Mouse (Mus musculus) CH12.LX (cell line): ENCODE measurements around the gene Hist1h3g. TPM values are rescaled to one million over a fixed set of nuclear protein-coding genes. Genes with fewer than 3 reads are reported as not detected.

Source experiments
- DNase-seq: peaks from one replicate; pipeline ENCODE4 v3.0.0-alpha.2; 2013; ENCODE audit errors: extremely low read depth
- H3K27ac ChIP-seq: 2 replicates; pipeline ENCODE4 v1.5.1; 2012; ENCODE audit warnings: low read depth, mild to moderate bottlenecking, control low read depth, moderate library complexity; ENCODE audit not compliant: insufficient read depth
- H3K27me3 ChIP-seq: replicated peaks from 2 replicates; pipeline ENCODE3; 2012; ENCODE audit warnings: inconsistent platforms
- H3K36me3 ChIP-seq, 2 experiments: replicated peaks in 1 of 2; 2 replicates each; pipeline versions ENCODE3 to v1.6.1; 2012; ENCODE audit warnings: inconsistent platforms in 1 of 2, low read length in 1 of 2, mild to moderate bottlenecking in 1 of 2, mixed read lengths in 1 of 2, moderate library complexity in 1 of 2; ENCODE audit not compliant: control insufficient read depth in 1 of 2, insufficient read depth in 1 of 2
- H3K4me1 ChIP-seq, 2 experiments: 2 replicates each; pipeline ENCODE4 v1.6.1; 2012; ENCODE audit warnings: inconsistent platforms in 1 of 2, moderate library complexity in 1 of 2; ENCODE audit not compliant: insufficient read depth in 2 of 2, control insufficient read depth in 1 of 2
- H3K4me2 ChIP-seq: 2 replicates; pipeline ENCODE4 v1.6.1; 2012; ENCODE audit warnings: low read depth, mild to moderate bottlenecking, control low read depth; ENCODE audit not compliant: poor library complexity, insufficient read depth, severe bottlenecking
- H3K4me3 ChIP-seq, 3 experiments: fragments of 150-350 bp in 1 of 3; sonication (generic) in 1 of 3; replicated peaks in 1 of 3; 2 replicates each; pipeline versions ENCODE3 to v1.5.1; 2011 to 2012; ENCODE audit warnings: low read depth in 2 of 3, low read length in 2 of 3, mild to moderate bottlenecking in 2 of 3, moderate library complexity in 2 of 3, control low read depth in 1 of 3, improper control_type of control experiment in 1 of 3, inconsistent platforms in 1 of 3, mixed read lengths in 1 of 3; ENCODE audit not compliant: poor library complexity in 1 of 3
- H3K79me2 ChIP-seq: replicated peaks from 2 replicates; pipeline ENCODE4 v1.6.1; 2012; ENCODE audit warnings: mild to moderate bottlenecking, moderate library complexity; ENCODE audit not compliant: control insufficient read depth, poor library complexity, insufficient read depth, severe bottlenecking; ENCODE audit errors: extremely low read depth
- H3K9ac ChIP-seq: 2 replicates; pipeline ENCODE4 v1.6.1; 2012; ENCODE audit warnings: low read depth, mild to moderate bottlenecking, control low read depth, moderate library complexity; ENCODE audit not compliant: insufficient read depth
- H3K9me3 ChIP-seq: replicated peaks from 2 replicates; pipeline ENCODE3; 2012; ENCODE audit warnings: low read length, inconsistent platforms, mixed read lengths
- BHLHE40 ChIP-seq: IDR thresholded peaks from 2 replicates; pipeline ENCODE4 v1.6.1; 2011; ENCODE audit warnings: mild to moderate bottlenecking, low read depth, low read length, improper control_type of control experiment
- CHD1 ChIP-seq: IDR thresholded peaks from 2 replicates; pipeline ENCODE4 v1.6.1; 2012; ENCODE audit warnings: low read depth, low read length, improper control_type of control experiment, inconsistent platforms
- CHD2 ChIP-seq: IDR thresholded peaks from 2 replicates; pipeline ENCODE4 v1.6.1; 2011; ENCODE audit warnings: low read length, improper control_type of control experiment
- CTCF ChIP-seq, 2 experiments: IDR thresholded peaks in 1 of 2; conservative IDR thresholded peaks in 1 of 2; 2 replicates each; pipeline ENCODE4 v1.5.1; 2011 to 2012; ENCODE audit warnings: low read depth in 2 of 2, low read length in 2 of 2, improper control_type of control experiment in 1 of 2, inconsistent platforms in 1 of 2, mild to moderate bottlenecking in 1 of 2, moderate library complexity in 1 of 2
- E2F4 ChIP-seq: IDR thresholded peaks from 2 replicates; pipeline ENCODE4 v1.6.1; 2011; ENCODE audit warnings: low read depth, low read length, improper control_type of control experiment; ENCODE audit not compliant: insufficient replicate concordance
- ELF1 ChIP-seq: IDR thresholded peaks from 2 replicates; pipeline ENCODE4 v1.6.1; 2014; ENCODE audit warnings: low read depth, mild to moderate bottlenecking, inconsistent platforms, low read length, improper control_type of control experiment
- EP300 ChIP-seq: IDR thresholded peaks from 2 replicates; pipeline ENCODE4 v1.6.1; 2011; ENCODE audit warnings: low read length, improper control_type of control experiment
- ETS1 ChIP-seq: conservative IDR thresholded peaks from 2 replicates; pipeline ENCODE4 v1.6.1; 2012; ENCODE audit warnings: low read depth, mild to moderate bottlenecking, inconsistent platforms, low read length, improper control_type of control experiment, moderate library complexity
- GABPA ChIP-seq: IDR thresholded peaks from 2 replicates; pipeline ENCODE4 v1.6.1; 2012; ENCODE audit warnings: low read depth, low read length, improper control_type of control experiment, inconsistent platforms; ENCODE audit not compliant: insufficient replicate concordance
- HCFC1 ChIP-seq: IDR thresholded peaks from 2 replicates; pipeline ENCODE4 v1.6.1; 2012; ENCODE audit warnings: low read depth, mild to moderate bottlenecking, inconsistent platforms, low read length, improper control_type of control experiment
- IRF4 ChIP-seq: IDR thresholded peaks from 2 replicates; pipeline ENCODE4 v1.6.1; 2014; ENCODE audit warnings: low read depth, mild to moderate bottlenecking, inconsistent platforms, low read length, improper control_type of control experiment
- JUN ChIP-seq: IDR thresholded peaks from 2 replicates; pipeline ENCODE4 v1.6.1; 2011; ENCODE audit warnings: low read depth, mild to moderate bottlenecking, low read length, improper control_type of control experiment, moderate library complexity; ENCODE audit not compliant: insufficient read depth
- JUND ChIP-seq: conservative IDR thresholded peaks from 2 replicates; pipeline ENCODE4 v1.6.1; 2011; ENCODE audit warnings: low read depth, low read length, improper control_type of control experiment
- KAT2A ChIP-seq: IDR thresholded peaks from 2 replicates; pipeline ENCODE4 v1.6.1; 2012; ENCODE audit warnings: low read length, improper control_type of control experiment, inconsistent platforms; ENCODE audit not compliant: insufficient replicate concordance
- MAFK ChIP-seq: IDR thresholded peaks from 2 replicates; pipeline ENCODE4 v1.6.1; 2011; ENCODE audit warnings: low read length, improper control_type of control experiment; ENCODE audit not compliant: insufficient replicate concordance
- MAX ChIP-seq: IDR thresholded peaks from 2 replicates; pipeline ENCODE4 v1.6.1; 2011; ENCODE audit warnings: low read length, improper control_type of control experiment
- MAZ ChIP-seq: IDR thresholded peaks from 2 replicates; pipeline ENCODE4 v1.6.1; 2012; ENCODE audit warnings: low read depth, mild to moderate bottlenecking, inconsistent platforms, low read length, improper control_type of control experiment, moderate library complexity
- MEF2A ChIP-seq: IDR thresholded peaks from 2 replicates; pipeline ENCODE4 v1.6.1; 2014; ENCODE audit warnings: low read depth, mild to moderate bottlenecking, inconsistent platforms, low read length, improper control_type of control experiment, borderline replicate concordance
- MXI1 ChIP-seq: IDR thresholded peaks from 2 replicates; pipeline ENCODE4 v1.6.1; 2011; ENCODE audit warnings: mild to moderate bottlenecking, low read depth, low read length, improper control_type of control experiment
- MYC ChIP-seq: IDR thresholded peaks from 2 replicates; pipeline ENCODE4 v1.6.1; 2011; ENCODE audit warnings: low read depth, mild to moderate bottlenecking, improper control_type of control experiment, low read length
- NELFE ChIP-seq: IDR thresholded peaks from 2 replicates; pipeline ENCODE4 v1.6.1; 2011; ENCODE audit warnings: low read depth, low read length, improper control_type of control experiment
- NRF1 ChIP-seq: IDR thresholded peaks from 2 replicates; pipeline ENCODE4 v1.6.1; 2014; ENCODE audit warnings: low read depth, mild to moderate bottlenecking, inconsistent platforms, low read length, improper control_type of control experiment, moderate library complexity
- PAX5 ChIP-seq: IDR thresholded peaks from 2 replicates; pipeline ENCODE4 v1.6.1; 2012; ENCODE audit warnings: low read length, inconsistent platforms, mixed read lengths
- POLR2A ChIP-seq: IDR thresholded peaks from 2 replicates; pipeline ENCODE4 v1.6.1; 2011; ENCODE audit warnings: low read depth, mild to moderate bottlenecking, improper control_type of control experiment, low read length
- POLR2AphosphoS2 ChIP-seq: IDR thresholded peaks from 2 replicates; pipeline ENCODE4 v1.6.1; 2011; ENCODE audit warnings: low read depth, low read length, improper control_type of control experiment
- RAD21 ChIP-seq: IDR thresholded peaks from 2 replicates; pipeline ENCODE4 v1.6.1; 2011; ENCODE audit warnings: low read depth, mild to moderate bottlenecking, low read length, improper control_type of control experiment, moderate library complexity
- RCOR1 ChIP-seq: conservative IDR thresholded peaks from 2 replicates; pipeline ENCODE4 v1.6.1; 2012; ENCODE audit warnings: low read depth, mild to moderate bottlenecking, inconsistent platforms, low read length, improper control_type of control experiment
- SIN3A ChIP-seq: IDR thresholded peaks from 2 replicates; pipeline ENCODE4 v1.6.1; 2012; ENCODE audit warnings: low read length, improper control_type of control experiment, inconsistent platforms
- SMC3 ChIP-seq: IDR thresholded peaks from 2 replicates; pipeline ENCODE4 v1.6.1; 2011; ENCODE audit warnings: low read depth, low read length, improper control_type of control experiment
- TBP ChIP-seq: conservative IDR thresholded peaks from 2 replicates; pipeline ENCODE4 v1.6.1; 2011; ENCODE audit warnings: low read depth, low read length, improper control_type of control experiment
- TCF12 ChIP-seq: IDR thresholded peaks from 2 replicates; pipeline ENCODE4 v1.6.1; 2014; ENCODE audit warnings: low read depth, mild to moderate bottlenecking, inconsistent platforms, low read length, improper control_type of control experiment
- UBTF ChIP-seq: IDR thresholded peaks from 2 replicates; pipeline ENCODE4 v1.6.1; 2012; ENCODE audit warnings: low read depth, mild to moderate bottlenecking, inconsistent platforms, low read length, improper control_type of control experiment, moderate library complexity
- USF1 ChIP-seq: IDR thresholded peaks from 2 replicates; pipeline ENCODE4 v1.6.1; 2014; ENCODE audit warnings: low read depth, mild to moderate bottlenecking, inconsistent platforms, low read length, improper control_type of control experiment
- USF2 ChIP-seq: conservative IDR thresholded peaks from 2 replicates; pipeline ENCODE4 v1.6.1; 2011; ENCODE audit warnings: low read depth, low read length, improper control_type of control experiment
- ZC3H11A ChIP-seq: IDR thresholded peaks from 2 replicates; pipeline ENCODE4 v1.6.1; 2012; ENCODE audit warnings: low read depth, mild to moderate bottlenecking, inconsistent platforms, low read length, improper control_type of control experiment
- ZKSCAN1 ChIP-seq: IDR thresholded peaks from 2 replicates; pipeline ENCODE4 v1.6.1; 2012; ENCODE audit warnings: low read depth, inconsistent platforms, low read length, improper control_type of control experiment, borderline replicate concordance
- ZMIZ1 ChIP-seq: IDR thresholded peaks from 2 replicates; pipeline ENCODE4 v1.6.1; 2012; ENCODE audit warnings: low read depth, mild to moderate bottlenecking, inconsistent platforms, low read length, improper control_type of control experiment
- ZNF384 ChIP-seq: IDR thresholded peaks from 2 replicates; pipeline ENCODE4 v1.6.1; 2012; ENCODE audit warnings: low read depth, low read length, improper control_type of control experiment, inconsistent platforms
- dilution Hi-C: fragments of 300-500 bp; cut with MboI; formaldehyde crosslinking; loops from 2 replicates; pipeline ENCODE4 v1.14.3; 2020; ENCODE audit warnings: low sequenced_read_pairs; ENCODE audit not compliant: extremely low pct_unique_long_range_greater_than_20kb, extremely low pct_ligation_motif_present
- in situ Hi-C: fragments of 300-500 bp; cut with MboI; formaldehyde crosslinking; loops from 3 replicates; pipeline ENCODE4 v1.14.3; 2019; ENCODE audit warnings: low sequenced_read_pairs, low pct_ligation_motif_present, low pct_unique_long_range_greater_than_20kb, mixed read lengths
- polyA plus RNA-seq: library from polyadenylated mRNA; unstranded; fragments of >175 nt; gene quantifications from 2 replicates; pipeline ENCODE4 v1.2.1, GENCODE M21; 2012; ENCODE audit warnings: low read depth; ENCODE audit not compliant: insufficient read length
- total RNA-seq, 2 experiments: library from RNA; depleted of rRNA; stranded (reverse); fragments of 300-350 nt in 1 of 2; fragments of >200 nt in 1 of 2; gene quantifications; 2 replicates each; pipeline ENCODE4 v1.2.3; 2012 to 2014

Gene Hist1h3g
- total and polyA plus RNA-seq, 3 experiments = 3.4 to 608 (median 75.3) TPM

DNA sequence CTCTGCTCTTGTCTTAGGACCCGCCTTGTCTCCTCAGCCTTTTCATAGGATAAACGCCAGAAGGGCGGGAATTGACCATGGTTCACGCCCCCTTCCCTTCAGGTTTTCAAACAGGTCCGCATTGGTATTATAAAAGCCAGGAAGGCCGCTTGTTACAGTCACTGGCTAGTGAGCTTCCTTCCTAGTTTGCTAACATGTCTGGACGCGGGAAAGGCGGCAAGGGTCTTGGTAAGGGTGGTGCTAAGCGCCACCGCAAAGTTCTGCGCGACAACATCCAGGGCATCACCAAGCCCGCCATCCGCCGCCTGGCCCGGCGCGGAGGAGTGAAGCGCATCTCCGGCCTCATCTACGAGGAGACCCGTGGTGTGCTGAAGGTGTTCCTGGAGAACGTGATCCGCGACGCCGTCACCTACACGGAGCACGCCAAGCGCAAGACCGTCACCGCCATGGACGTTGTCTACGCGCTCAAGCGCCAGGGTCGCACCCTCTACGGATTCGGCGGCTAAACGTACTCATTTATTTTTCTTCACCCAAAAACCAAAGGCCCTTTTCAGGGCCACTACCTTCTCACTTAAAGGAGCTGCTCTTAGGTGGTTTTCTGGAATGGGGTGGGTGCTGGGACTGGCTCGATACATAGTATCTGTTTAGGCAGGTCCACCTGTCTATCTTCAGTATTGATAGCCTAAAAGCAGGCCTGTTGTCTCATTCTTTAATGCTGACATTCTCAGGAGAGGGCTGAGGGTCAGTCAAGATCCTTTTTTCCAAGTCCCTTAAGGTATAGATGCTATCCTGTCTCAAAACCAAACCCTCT lies 46.4 kb downstream of the Hist1h3g start, which contains the start of gene Hist1h4d:
Hist1h4d (plus strand) TSS at position 191 of the 811 bp plus-strand sequence.
- H3K79me2 ChIP-seq = no peaks in the 10 kb centered on the region
- in situ Hi-C loops = no loop called here
- dilution Hi-C loops = no loop called here
- DNase-seq = peak; percentile 97
- H3K4me3 ChIP-seq = peak within 1 kb of the TSS; percentile 35 to 65 (median 39)
- peak within 1 kb of the TSS; percentile 43 for H3K9ac ChIP-seq
- H3K9me3 ChIP-seq = no peaks in the 10 kb centered on the region
- no peaks in the 10 kb centered on the region for H3K27me3 ChIP-seq
- peaks cover 3 to 40% of the 10 kb centered on the region in 2 experiments for H3K4me1 ChIP-seq
- no peaks in the 10 kb centered on the region for H3K36me3 ChIP-seq
- peak within 1 kb of the TSS; percentile 92 for H3K27ac ChIP-seq
- H3K4me2 ChIP-seq = peak within 1 kb of the TSS; percentile 69
- TF ChIP-seq ZKSCAN1 (no peak), TBP (peak; percentile 99), POLR2A (peak; percentile 99), PAX5 (no peak), POLR2AphosphoS2 (peak; percentile 100), UBTF (peak; percentile 99), NRF1 (peak; percentile 35), MEF2A (peak; percentile 74; the same call in 1 of the 2 replicates), SMC3 (no peak; the same call in 1 of the 2 replicates), TCF12 (peak; percentile 96), CHD2 (no peak; the same call in 1 of the 2 replicates), EP300 (no peak), CHD1 (peak; percentile 83), ZC3H11A (no peak), MAZ (0 out of 2 replicates have a peak, but pooled peaks have one; percentile 66), KAT2A (0 out of 2 replicates have a peak, but pooled peaks have one; percentile 42), CTCF (conservative IDR thresholded peaks at IDR 0.05 in 1 of 2, IDR thresholded peaks at IDR 0.05 in 1 of 2; ENCODE audit: low read depth in 2 of 2, low read length in 2 of 2) (no peak), ZNF384 (no peak), GABPA (peak; percentile 6; the same call in 1 of the 2 replicates), USF2 (peak; percentile 44; the same call in 1 of the 2 replicates), RAD21 (no peak), JUN (no peak), ZMIZ1 (peak; percentile 100), E2F4 (peak; percentile 99), MXI1 (no peak; the same call in 1 of the 2 replicates), JUND (no peak), SIN3A (peak; percentile 92; the same call in 1 of the 2 replicates), ELF1 (peak; percentile 52), MAFK (no peak), HCFC1 (peak; percentile 85), MYC (no peak), ETS1 (0 out of 2 replicates have a peak, but pooled peaks have one; percentile 19), NELFE (peak; percentile 100), IRF4 (peak; percentile 70), MAX (peak; percentile 33; the same call in 1 of the 2 replicates), BHLHE40 (peak; percentile 56), RCOR1 (peak; percentile 95), USF1 (no peak)
